Mouse (Mus musculus) embryonic facial prominence, embryonic 13.5 days (tissue): ENCODE measurements around the gene Psmc3. TPM values are rescaled to one million over a fixed set of nuclear protein-coding genes. Genes with fewer than 3 reads are reported as not detected.

Experiments used
- ATAC-seq: fragments of 200-750 bp; cut with Nextera tagmentation; 2 replicates; pipeline ENCODE4 v1.8.0; 2017; ENCODE audit warnings: low read depth; ENCODE audit not compliant: insufficient number of reproducible peaks, insufficient read depth, low FRiP score, low TSS enrichment
- H3K27ac ChIP-seq: fragments of 300-500 bp; sonication (generic); 2 replicates; pipeline ENCODE4 v1.5.1; 2015; ENCODE audit warnings: moderate library complexity, mild to moderate bottlenecking, inconsistent platforms
- H3K27me3 ChIP-seq: fragments of 300-500 bp; sonication (generic); 2 replicates; pipeline ENCODE4 v1.6.1; 2015; ENCODE audit warnings: mild to moderate bottlenecking, inconsistent platforms
- H3K36me3 ChIP-seq: fragments of 300-500 bp; sonication (generic); 2 replicates; pipeline ENCODE4 v1.6.1; 2015; ENCODE audit warnings: mild to moderate bottlenecking, inconsistent platforms
- H3K4me1 ChIP-seq: fragments of 300-500 bp; sonication (generic); 2 replicates; pipeline ENCODE4 v1.6.1; 2015; ENCODE audit warnings: inconsistent platforms
- H3K4me2 ChIP-seq: fragments of 300-500 bp; sonication (generic); 2 replicates; pipeline ENCODE4 v1.6.1; 2015; ENCODE audit warnings: moderate library complexity, mild to moderate bottlenecking, inconsistent platforms
- H3K4me3 ChIP-seq: fragments of 300-500 bp; sonication (generic); 2 replicates; pipeline ENCODE4 v1.5.1; 2015; ENCODE audit warnings: mild to moderate bottlenecking, inconsistent platforms
- H3K9ac ChIP-seq: fragments of 300-500 bp; sonication (generic); 2 replicates; pipeline ENCODE4 v1.6.1; 2015; ENCODE audit warnings: mild to moderate bottlenecking, inconsistent platforms
- H3K9me3 ChIP-seq: fragments of 300-500 bp; sonication (generic); 2 replicates; pipeline ENCODE4 v1.6.1; 2016; ENCODE audit warnings: inconsistent platforms
- WGBS: fragments of 180-500 bp; shearing (Covaris S2); methylation state at CpG from one replicate; pipeline ENCODE4 v1.1.7; 2015; ENCODE audit warnings: mixed read lengths; 5-methylcytosine and 5-hydroxymethylcytosine counted together
- polyA plus RNA-seq: library from polyadenylated mRNA; unstranded; fragments of >200 nt; fragmentation: Nextera tagmentation; extraction: Ambion mirVana; gene quantifications from 2 replicates; pipeline ENCODE4 v1.2.1, GENCODE M21; 2015

Psmc3 gene
- polyA plus RNA-seq, 1 experiment from 2014 or later: 298 TPM

GRCm38 (mm10) chr2:91069306-91070000 is 15.6 kb downstream of the Psmc3 start:
- H3K9ac ChIP-seq: peak overlapping the region; percentile 81
- no peaks in the 10 kb centered on the region for H3K9me3 ChIP-seq
- peaks cover 26% of the 10 kb centered on the region for H3K36me3 ChIP-seq
- H3K4me1 ChIP-seq: peaks cover 19% of the 10 kb centered on the region
- no peak for ATAC-seq
- no peaks in the 10 kb centered on the region for H3K27me3 ChIP-seq
- H3K4me2 ChIP-seq: peak overlapping the region; percentile 77
- H3K4me3 ChIP-seq: peak overlapping the region; percentile 57
- WGBS: 4% methylated on average over 14 of the region's 14 CpGs
- H3K27ac ChIP-seq: peak overlapping the region; percentile 88

DNA sequence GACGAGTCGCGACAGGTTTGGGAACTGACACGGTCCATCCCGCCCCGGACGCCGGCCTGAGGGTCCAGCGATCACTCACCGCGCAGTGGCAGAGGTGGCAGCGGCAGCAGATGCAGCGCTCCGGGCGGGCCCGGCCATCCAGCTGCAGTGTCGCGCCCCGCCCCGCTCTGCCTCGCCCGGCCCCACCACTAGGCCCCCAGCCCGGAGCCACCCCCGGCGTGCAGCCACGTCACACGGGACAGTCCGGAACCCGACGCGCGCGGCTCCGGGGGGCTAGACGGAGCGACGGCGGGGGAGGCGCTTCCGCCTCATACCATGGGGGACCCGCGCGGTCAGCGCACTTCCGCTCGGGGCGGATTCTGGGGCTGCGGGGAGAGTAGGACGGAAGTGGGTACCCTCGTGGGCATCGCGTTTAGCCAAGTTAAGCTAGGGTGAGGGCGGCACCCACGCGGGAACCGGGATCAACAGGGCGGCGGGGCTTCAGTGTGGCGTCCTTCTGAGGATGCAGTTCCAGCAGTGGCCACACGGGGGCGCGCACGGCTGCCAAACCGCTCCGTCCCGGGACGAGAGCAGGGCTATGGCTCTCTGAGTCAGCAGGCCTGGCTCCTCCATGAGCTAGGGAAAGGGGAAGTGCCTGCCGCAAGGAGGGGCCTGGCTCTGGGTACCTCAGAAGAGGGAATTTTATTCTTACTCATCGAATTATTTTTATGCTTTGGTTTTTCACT is 16.4 kb downstream of the Psmc3 start, which contains the start of gene Slc39a13:
Gene Slc39a13, minus strand, starts transcription at position 342 of the 725 bp plus-strand sequence.
- Histone ChIP-seq H3K9ac (peak within 1 kb of the TSS; percentile 81), H3K27ac (peak within 1 kb of the TSS; percentile 88), H3K4me2 (peak within 1 kb of the TSS; percentile 77), H3K4me1 (peaks cover 19% of the 10 kb centered on the region), H3K9me3 (no peaks in the 10 kb centered on the region), H3K36me3 (peaks cover 18% of the 10 kb centered on the region), H3K27me3 (no peaks in the 10 kb centered on the region), H3K4me3 (peak within 1 kb of the TSS; percentile 57)
- peak; percentile 96 for ATAC-seq
- WGBS: under 1% methylated on average over 69 of the region's 69 CpGs

DNA sequence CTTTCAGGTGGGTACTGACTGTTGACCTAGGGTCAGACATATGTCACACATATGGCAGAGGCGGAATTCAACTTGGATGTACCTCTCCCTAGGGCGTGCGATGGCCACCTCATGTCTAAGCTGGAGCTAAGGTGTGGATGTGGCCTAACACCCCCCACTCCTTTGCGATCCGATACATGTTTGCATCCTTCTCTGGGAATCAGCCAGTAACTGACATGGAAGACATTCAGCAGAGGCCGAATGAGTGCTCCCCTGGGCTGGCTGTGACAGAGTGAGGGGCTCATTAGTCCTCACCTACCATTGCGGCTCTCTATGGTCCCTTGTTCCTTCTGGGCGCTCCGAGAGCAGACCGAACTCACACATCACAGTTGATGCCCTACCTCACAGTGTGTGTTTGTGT is 17.2 kb downstream of the Psmc3 start:
- Histone ChIP-seq H3K4me3 (peak overlapping the region; percentile 57), H3K9me3 (no peaks in the 10 kb centered on the region), H3K9ac (peak overlapping the region; percentile 81), H3K27ac (peak overlapping the region; percentile 88), H3K4me1 (peaks cover 19% of the 10 kb centered on the region), H3K36me3 (peaks cover 12% of the 10 kb centered on the region), H3K27me3 (no peaks in the 10 kb centered on the region), H3K4me2 (peak overlapping the region; percentile 77)
- no peak for ATAC-seq
- 82% methylated on average over 10 of the region's 10 CpGs for WGBS

DNA sequence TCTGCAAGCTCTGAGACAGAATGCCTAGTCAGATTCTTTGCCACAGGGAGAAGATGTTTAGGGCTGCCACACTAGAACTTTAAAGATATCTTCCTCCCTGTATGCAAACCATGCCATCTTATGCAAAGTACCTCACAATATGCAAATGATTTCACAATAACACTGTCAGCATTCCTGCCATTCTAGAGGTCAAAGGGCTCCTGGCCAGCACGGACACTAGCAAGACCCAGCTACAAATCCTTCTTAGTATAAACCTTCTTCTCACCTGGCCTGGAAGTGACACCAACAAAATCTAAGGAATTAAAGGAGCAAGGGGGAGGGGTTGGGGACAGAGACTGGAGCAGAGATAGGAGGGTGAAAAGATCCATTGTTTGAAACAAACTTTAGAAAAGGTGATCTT is 18.3 kb downstream of the Psmc3 start:
- Histone ChIP-seq H3K27me3 (no peaks in the 10 kb centered on the region), H3K4me1 (peaks cover 19% of the 10 kb centered on the region), H3K9me3 (no peaks in the 10 kb centered on the region), H3K4me3 (no peak overlapping the region), H3K4me2 (no peak overlapping the region), H3K27ac (no peak overlapping the region), H3K36me3 (peaks cover 3% of the 10 kb centered on the region), H3K9ac (no peak overlapping the region)
- no peak for ATAC-seq
- WGBS: 20% methylated on average over 1 of the region's 1 CpGs

DNA sequence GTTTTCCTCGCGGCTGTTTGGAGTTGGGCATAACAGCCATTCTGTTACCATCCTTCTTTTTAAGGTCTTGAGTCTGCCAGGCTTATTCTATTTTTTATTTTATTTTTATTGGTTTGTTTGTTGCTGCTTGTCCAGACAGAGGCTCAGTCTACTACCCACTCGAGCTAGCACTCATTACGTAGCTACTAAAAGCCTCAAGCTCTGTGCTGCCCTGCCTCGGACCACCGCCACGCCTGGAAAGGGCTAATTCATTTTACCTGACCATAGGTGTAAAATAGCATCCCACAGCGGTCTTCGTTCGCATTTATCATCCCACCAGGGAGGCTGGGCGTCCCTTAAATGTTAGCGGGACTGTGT is 24.1 kb downstream of the Psmc3 start:
- Histone ChIP-seq H3K27ac (no peak overlapping the region), H3K4me2 (peak overlapping the region; percentile 93), H3K9me3 (no peaks in the 10 kb centered on the region), H3K4me1 (peaks cover 11% of the 10 kb centered on the region), H3K27me3 (no peaks in the 10 kb centered on the region), H3K36me3 (no peaks in the 10 kb centered on the region), H3K4me3 (peak overlapping the region; percentile 54), H3K9ac (peak overlapping the region; percentile 77)
- 11% methylated on average over 12 of the region's 12 CpGs for WGBS
- ATAC-seq: no peak

DNA sequence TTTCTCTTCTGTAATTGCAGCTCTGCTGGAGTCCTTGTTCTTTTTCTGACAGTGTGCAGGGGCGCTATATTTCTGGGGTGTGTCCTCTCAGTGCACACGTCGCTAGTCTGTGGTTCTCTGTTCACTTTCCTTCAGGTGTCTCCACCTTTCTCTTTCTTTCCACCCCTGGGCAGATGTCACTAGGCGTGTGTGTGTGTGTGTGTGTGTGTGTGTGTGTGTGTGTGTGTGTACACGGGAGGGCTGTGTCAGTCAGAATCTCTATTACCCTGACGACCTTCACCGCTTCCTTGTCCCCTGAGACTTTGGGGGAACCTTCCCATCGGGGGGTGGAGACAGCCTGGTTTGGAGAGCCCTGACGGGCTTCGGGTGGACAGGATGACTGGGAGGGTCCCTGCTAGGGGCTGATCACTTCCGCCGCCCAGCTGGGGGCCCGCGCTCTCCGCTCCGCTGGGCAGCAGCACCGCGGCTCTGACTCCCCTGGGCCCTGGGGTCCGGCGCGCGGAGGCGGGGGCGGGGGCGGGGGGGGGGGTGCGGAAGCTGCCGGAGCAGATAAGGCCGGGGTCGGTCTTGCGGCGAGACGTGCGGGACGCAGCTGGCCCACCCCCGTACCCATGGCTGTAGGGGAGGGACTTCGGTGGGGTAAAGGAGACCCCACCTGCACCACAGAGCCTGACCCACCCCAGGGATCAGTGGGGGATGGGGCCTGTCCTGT is 24.7 kb downstream of the Psmc3 start:
- 1% methylated on average over 29 of the region's 36 CpGs for WGBS
- Histone ChIP-seq H3K27me3 (no peaks in the 10 kb centered on the region), H3K4me3 (peak overlapping the region; percentile 54), H3K36me3 (no peaks in the 10 kb centered on the region), H3K9me3 (no peaks in the 10 kb centered on the region), H3K4me2 (peak overlapping the region; percentile 93), H3K4me1 (peaks cover 11% of the 10 kb centered on the region), H3K9ac (peak overlapping the region; percentile 77), H3K27ac (no peak overlapping the region)
- ATAC-seq: peak; percentile 32; the same call in 1 of the 2 replicates

GRCm38 (mm10) chr2:91079026-91079384 is 25.2 kb downstream of the Psmc3 start:
- no peak for ATAC-seq
- Histone ChIP-seq H3K27ac (no peak overlapping the region), H3K4me2 (peak overlapping the region; percentile 93), H3K27me3 (no peaks in the 10 kb centered on the region), H3K4me1 (peaks cover 11% of the 10 kb centered on the region), H3K4me3 (peak overlapping the region; percentile 54), H3K36me3 (no peaks in the 10 kb centered on the region), H3K9me3 (no peaks in the 10 kb centered on the region), H3K9ac (peak overlapping the region; percentile 77)
- WGBS: 21% methylated on average over 5 of the region's 5 CpGs

- ATAC-seq: no peak
- H3K36me3 ChIP-seq: no peaks in the 10 kb centered on the region
- no peak overlapping the region for H3K4me2 ChIP-seq
- H3K27me3 ChIP-seq: no peaks in the 10 kb centered on the region
- H3K9ac ChIP-seq: no peak overlapping the region
- no peak overlapping the region for H3K27ac ChIP-seq
- H3K4me1 ChIP-seq: peaks cover 11% of the 10 kb centered on the region
- WGBS: 77% methylated on average over 8 of the region's 8 CpGs
- H3K9me3 ChIP-seq: no peaks in the 10 kb centered on the region
- no peak overlapping the region for H3K4me3 ChIP-seq
These were observed 27.1 kb downstream of the Psmc3 start for GRCm38 (mm10) chr2:91080784-91081513.

GRCm38 (mm10) chr2:91081775-91082695 is 28.2 kb downstream of the Psmc3 start, which contains the start of gene Spi1:
Gene Spi1 (plus strand): TSS chr2:91082390.
- 80% methylated on average over 13 of the region's 13 CpGs for WGBS
- H3K36me3 ChIP-seq: no peaks in the 10 kb centered on the region
- no peak within 1 kb of the TSS for H3K4me3 ChIP-seq
- no peaks in the 10 kb centered on the region for H3K27me3 ChIP-seq
- H3K4me1 ChIP-seq: peaks cover 11% of the 10 kb centered on the region
- H3K4me2 ChIP-seq: no peak within 1 kb of the TSS
- no peak within 1 kb of the TSS for H3K27ac ChIP-seq
- ATAC-seq: no peak
- no peaks in the 10 kb centered on the region for H3K9me3 ChIP-seq
- no peak within 1 kb of the TSS for H3K9ac ChIP-seq

GRCm38 (mm10) chr2:91082844-91083243 is 29.0 kb downstream of the Psmc3 start:
- Histone ChIP-seq H3K27me3 (no peaks in the 10 kb centered on the region), H3K36me3 (no peaks in the 10 kb centered on the region), H3K4me2 (no peak overlapping the region), H3K4me1 (peaks cover 11% of the 10 kb centered on the region), H3K9me3 (no peaks in the 10 kb centered on the region), H3K27ac (no peak overlapping the region), H3K9ac (no peak overlapping the region), H3K4me3 (no peak overlapping the region)
- no peak for ATAC-seq
- 66% methylated on average over 11 of the region's 11 CpGs for WGBS
